Mouse (Mus musculus) embryonic facial prominence, embryonic 15.5 days (tissue): ENCODE measurements around the gene 9330182O14Rik. TPM values are rescaled to one million over a fixed set of nuclear protein-coding genes. Genes with fewer than 3 reads are reported as not detected.

ENCODE experiments used
- ATAC-seq: fragments of 200-750 bp; cut with Nextera tagmentation; 2 replicates; pipeline ENCODE4 v1.8.0; 2017; ENCODE audit warnings: low read depth, moderate TSS enrichment; ENCODE audit not compliant: insufficient number of reproducible peaks, low FRiP score, low TSS enrichment
- H3K27ac ChIP-seq: fragments of 300-500 bp; sonication (generic); replicated peaks from 2 replicates; pipeline ENCODE4 v1.5.1; 2015; ENCODE audit warnings: mild to moderate bottlenecking, inconsistent platforms
- H3K27me3 ChIP-seq: fragments of 300-500 bp; sonication (generic); 2 replicates; pipeline ENCODE4 v1.6.1; 2015; ENCODE audit warnings: inconsistent platforms
- H3K36me3 ChIP-seq: fragments of 300-500 bp; sonication (generic); 2 replicates; pipeline ENCODE4 v1.6.1; 2015; ENCODE audit warnings: mild to moderate bottlenecking, inconsistent platforms
- H3K4me1 ChIP-seq: fragments of 300-500 bp; sonication (generic); 2 replicates; pipeline ENCODE4 v1.6.1; 2015; ENCODE audit warnings: inconsistent platforms
- H3K4me2 ChIP-seq: fragments of 300-500 bp; sonication (generic); replicated peaks from 2 replicates; pipeline ENCODE4 v1.6.1; 2015; ENCODE audit warnings: mild to moderate bottlenecking, inconsistent platforms
- H3K4me3 ChIP-seq: fragments of 300-500 bp; sonication (generic); replicated peaks from 2 replicates; pipeline ENCODE4 v1.5.1; 2015; ENCODE audit warnings: mild to moderate bottlenecking, inconsistent platforms
- H3K9ac ChIP-seq: fragments of 300-500 bp; sonication (generic); 2 replicates; pipeline ENCODE4 v1.6.1; 2015; ENCODE audit warnings: inconsistent platforms
- H3K9me3 ChIP-seq: fragments of 300-500 bp; sonication (generic); replicated peaks from 2 replicates; pipeline ENCODE4 v1.6.1; 2016; ENCODE audit warnings: inconsistent platforms
- WGBS: fragments of 180-500 bp; shearing (Covaris S2); methylation state at CpG from one replicate; pipeline ENCODE4 v1.1.7; 2015; 5-methylcytosine and 5-hydroxymethylcytosine counted together
- polyA plus RNA-seq: library from polyadenylated mRNA; unstranded; fragments of >200 nt; fragmentation: Nextera tagmentation; extraction: Ambion mirVana; gene quantifications from 2 replicates; pipeline ENCODE4 v1.2.1, GENCODE M21; 2015

9330182O14Rik gene
- not detected in 2 replicates for polyA plus RNA-seq

DNA sequence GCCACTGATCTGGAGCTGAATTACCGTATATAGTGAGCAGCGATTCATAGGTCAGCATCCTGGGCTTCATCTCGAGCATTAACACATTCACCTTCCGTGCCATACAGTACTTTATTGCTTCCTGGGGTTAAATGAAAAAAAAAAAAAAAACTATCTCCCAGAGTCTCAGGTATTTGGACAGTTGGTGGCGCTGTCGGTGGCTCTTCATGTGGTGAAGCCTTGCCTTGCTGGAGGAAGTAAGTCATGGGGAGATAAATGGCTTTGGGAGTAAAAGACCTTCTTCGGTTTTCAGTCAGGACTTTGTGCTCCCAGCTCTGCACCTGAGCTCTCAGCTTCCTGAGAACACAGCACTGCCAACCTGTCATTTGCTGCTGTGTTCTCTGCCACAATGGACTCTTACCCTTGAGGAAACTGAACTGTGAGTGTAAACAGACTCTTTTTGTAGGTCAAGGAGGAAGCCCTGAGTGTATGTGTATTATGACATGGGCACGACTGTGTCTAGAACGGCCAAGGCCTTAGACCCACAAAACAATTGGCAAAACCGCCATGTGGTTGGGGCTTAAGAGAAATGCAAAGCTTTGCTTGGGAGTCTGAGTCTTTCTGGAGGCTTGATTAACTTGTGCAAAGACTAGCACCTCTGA is at the start of gene 9330182O14Rik:
TSS of gene 9330182O14Rik (plus strand) at position 214 of the 641 bp plus-strand sequence.
- Histone ChIP-seq H3K27me3 (no peaks in the 10 kb centered on the region), H3K4me2 (no peak within 1 kb of the TSS), H3K27ac (no peak within 1 kb of the TSS), H3K9me3 (no peaks in the 10 kb centered on the region), H3K9ac (no peak within 1 kb of the TSS), H3K36me3 (no peaks in the 10 kb centered on the region), H3K4me3 (no peak within 1 kb of the TSS), H3K4me1 (no peaks in the 10 kb centered on the region)
- WGBS, result 57% methylated on average over 10 of the region's 10 CpGs
- ATAC-seq, result no peak

DNA sequence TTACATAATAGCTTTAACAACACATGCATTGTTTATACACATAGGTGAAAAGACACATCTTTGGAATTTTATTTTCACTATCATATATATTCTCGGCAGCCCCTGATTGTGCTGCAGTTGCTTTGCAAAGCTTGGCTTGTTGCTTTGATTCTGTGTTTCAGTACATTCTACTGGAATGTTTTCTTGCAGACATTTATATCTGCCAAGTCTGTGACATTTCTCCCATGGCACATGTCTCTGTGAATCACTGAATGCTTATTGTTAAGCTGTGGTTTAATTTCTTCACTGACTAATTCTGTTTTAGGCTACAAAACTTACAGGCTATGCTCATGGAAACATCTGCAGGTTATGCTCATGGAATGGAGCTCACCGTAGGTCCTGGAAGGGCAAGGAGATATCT is 30.9 kb upstream of the 9330182O14Rik start:
- Histone ChIP-seq H3K9ac (no peak overlapping the region), H3K4me3 (no peak overlapping the region), H3K27ac (no peak overlapping the region), H3K4me1 (no peaks in the 10 kb centered on the region), H3K9me3 (no peaks in the 10 kb centered on the region), H3K4me2 (no peak overlapping the region), H3K36me3 (no peaks in the 10 kb centered on the region), H3K27me3 (no peaks in the 10 kb centered on the region)
- no peak for ATAC-seq
- WGBS, result 77% methylated on average over 2 of the region's 2 CpGs

GRCm38 (mm10) chr15:40105712-40106111 is 28.5 kb upstream of the 9330182O14Rik start:
- Histone ChIP-seq H3K27me3 (no peaks in the 10 kb centered on the region), H3K4me3 (no peak overlapping the region), H3K27ac (no peak overlapping the region), H3K4me1 (no peaks in the 10 kb centered on the region), H3K9ac (no peak overlapping the region), H3K4me2 (no peak overlapping the region), H3K36me3 (no peaks in the 10 kb centered on the region), H3K9me3 (no peaks in the 10 kb centered on the region)
- 82% methylated on average over 4 of the region's 4 CpGs for WGBS
- no peak for ATAC-seq

DNA sequence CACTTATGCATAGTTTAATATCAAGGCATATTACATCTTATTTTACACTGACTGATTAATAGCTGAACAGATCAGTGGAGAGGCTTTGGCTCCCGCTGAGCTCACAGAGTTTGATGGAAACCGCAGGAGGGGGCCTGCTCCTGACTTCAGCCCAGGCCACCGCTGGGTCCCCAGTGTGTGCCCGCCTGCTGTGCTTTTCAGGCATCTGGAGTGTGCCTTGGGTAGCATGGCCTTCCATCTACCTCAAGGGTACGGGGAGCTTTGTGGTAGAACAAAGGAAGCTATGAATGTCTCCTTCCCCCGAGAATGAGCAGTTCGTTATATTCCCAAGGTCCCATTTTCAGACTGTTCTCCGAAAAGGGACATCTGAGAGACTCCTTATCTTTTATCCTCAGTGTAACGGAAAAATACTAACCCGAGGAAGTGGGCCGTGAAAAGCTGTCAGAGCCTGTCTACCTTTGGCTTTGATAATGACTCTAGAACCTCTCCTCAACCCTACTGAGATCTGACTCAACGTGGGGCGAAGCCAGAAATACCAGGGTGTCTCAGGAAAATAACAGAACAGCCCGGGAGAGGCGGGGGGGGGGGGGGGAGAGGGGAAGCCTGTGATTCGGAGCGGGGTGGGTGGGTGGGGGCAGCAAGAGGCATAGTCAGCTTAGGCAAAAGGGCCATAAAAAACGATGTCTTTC is 20.1 kb upstream of the 9330182O14Rik start:
- H3K4me1 ChIP-seq, result peaks cover 12% of the 10 kb centered on the region; the same call in 1 of the 2 replicates
- no peaks in the 10 kb centered on the region for H3K36me3 ChIP-seq
- no peak for ATAC-seq
- no peak overlapping the region for H3K4me3 ChIP-seq
- H3K9ac ChIP-seq, result no peak overlapping the region
- H3K27me3 ChIP-seq, result no peaks in the 10 kb centered on the region
- H3K27ac ChIP-seq, result peak overlapping the region; percentile 75; the same call in 1 of the 2 replicates
- no peaks in the 10 kb centered on the region for H3K9me3 ChIP-seq
- 35% methylated on average over 18 of the region's 18 CpGs for WGBS
- H3K4me2 ChIP-seq, result peak overlapping the region; percentile 45

- WGBS, result 12% methylated on average over 22 of the region's 22 CpGs
- no peaks in the 10 kb centered on the region for H3K36me3 ChIP-seq
- H3K4me3 ChIP-seq, result peak overlapping the region; percentile 21; the same call in 1 of the 2 replicates
- peak overlapping the region; percentile 75 for H3K27ac ChIP-seq
- H3K9ac ChIP-seq, result no peak overlapping the region
- peak overlapping the region; percentile 45 for H3K4me2 ChIP-seq
- no peaks in the 10 kb centered on the region for H3K9me3 ChIP-seq
- H3K27me3 ChIP-seq, result no peaks in the 10 kb centered on the region
- H3K4me1 ChIP-seq, result peaks cover 12% of the 10 kb centered on the region; the same call in 1 of the 2 replicates
- peak; percentile 63 for ATAC-seq
These were observed 19.4 kb upstream of the 9330182O14Rik start for GRCm38 (mm10) chr15:40114600-40115271.

- WGBS, result 85% methylated on average over 3 of the region's 3 CpGs
- Histone ChIP-seq H3K4me1 (peaks cover 12% of the 10 kb centered on the region; the same call in 1 of the 2 replicates), H3K36me3 (no peaks in the 10 kb centered on the region), H3K4me3 (no peak overlapping the region), H3K27me3 (no peaks in the 10 kb centered on the region), H3K27ac (no peak overlapping the region), H3K9ac (no peak overlapping the region), H3K4me2 (no peak overlapping the region), H3K9me3 (no peaks in the 10 kb centered on the region)
- ATAC-seq, result no peak
These were observed 17.8 kb upstream of the 9330182O14Rik start for GRCm38 (mm10) chr15:40116396-40116795.

DNA sequence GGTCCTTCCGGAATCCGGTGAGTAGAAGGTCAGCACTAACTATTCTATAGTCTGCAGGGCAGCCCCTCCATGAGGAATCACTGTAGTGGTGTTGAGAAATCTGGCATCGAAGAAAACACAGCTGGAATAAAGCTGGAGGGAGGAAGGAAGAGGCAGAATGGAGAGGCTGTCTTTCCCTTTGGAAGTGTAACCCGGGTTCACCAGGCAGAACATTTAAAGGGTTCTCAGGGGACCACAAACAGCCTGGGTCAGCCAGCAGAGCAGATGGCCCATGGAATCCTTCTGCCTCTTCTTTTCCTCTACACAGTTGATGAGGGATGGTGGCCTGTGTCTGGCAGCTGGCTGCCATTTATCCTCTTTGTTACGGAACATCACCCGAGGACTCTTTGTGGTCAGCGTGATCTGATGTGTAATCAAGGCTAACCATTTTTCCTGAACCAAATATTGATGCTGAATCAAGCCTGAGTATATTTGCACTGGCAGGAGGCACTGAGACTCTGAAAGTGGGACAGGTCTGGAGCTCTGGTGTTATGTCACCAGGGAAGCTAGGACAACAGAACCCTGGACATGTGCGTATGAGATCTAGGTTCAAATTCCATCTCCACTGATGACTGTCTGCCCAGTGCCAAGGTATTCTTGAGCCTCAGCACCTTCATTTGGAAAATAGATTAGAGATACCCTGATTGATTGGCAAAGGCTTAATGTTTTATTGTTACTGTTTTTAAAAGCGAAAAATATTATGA is 9.8 kb upstream of the 9330182O14Rik start:
- no peak overlapping the region for H3K4me3 ChIP-seq
- H3K27me3 ChIP-seq, result no peaks in the 10 kb centered on the region
- 69% methylated on average over 9 of the region's 9 CpGs for WGBS
- H3K9me3 ChIP-seq, result no peaks in the 10 kb centered on the region
- no peaks in the 10 kb centered on the region for H3K4me1 ChIP-seq
- H3K36me3 ChIP-seq, result no peaks in the 10 kb centered on the region
- no peak overlapping the region for H3K4me2 ChIP-seq
- ATAC-seq, result no peak
- no peak overlapping the region for H3K27ac ChIP-seq
- no peak overlapping the region for H3K9ac ChIP-seq

DNA sequence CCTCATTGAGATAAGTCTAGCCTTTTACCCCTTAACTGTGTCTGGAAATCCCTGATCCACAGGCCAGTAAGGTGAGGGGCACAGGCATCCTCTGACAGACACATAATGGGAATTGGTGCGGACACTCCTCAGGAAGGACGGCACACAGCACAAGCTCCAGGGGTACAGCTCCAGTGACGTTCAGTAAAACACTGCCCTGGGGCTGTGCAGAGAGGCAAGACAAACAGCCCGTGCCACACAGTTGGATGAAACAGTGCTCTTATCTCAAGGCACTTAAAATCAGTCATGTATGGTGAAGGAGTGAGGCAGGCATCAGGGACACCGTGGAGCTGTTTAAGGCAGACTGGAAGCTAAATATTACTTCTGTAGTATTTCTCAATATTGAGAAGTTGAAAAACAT is 4.7 kb upstream of the 9330182O14Rik start:
- Histone ChIP-seq H3K4me1 (no peaks in the 10 kb centered on the region), H3K4me3 (no peak overlapping the region), H3K27ac (no peak overlapping the region), H3K9me3 (no peaks in the 10 kb centered on the region), H3K36me3 (no peaks in the 10 kb centered on the region), H3K4me2 (no peak overlapping the region), H3K9ac (no peak overlapping the region), H3K27me3 (no peaks in the 10 kb centered on the region)
- ATAC-seq, result no peak
- 35% methylated on average over 5 of the region's 5 CpGs for WGBS

GRCm38 (mm10) chr15:40130880-40131478 is 3.2 kb upstream of the 9330182O14Rik start:
- Histone ChIP-seq H3K27ac (no peak overlapping the region), H3K4me1 (no peaks in the 10 kb centered on the region), H3K36me3 (no peaks in the 10 kb centered on the region), H3K27me3 (no peaks in the 10 kb centered on the region), H3K9ac (no peak overlapping the region), H3K9me3 (no peaks in the 10 kb centered on the region), H3K4me2 (no peak overlapping the region), H3K4me3 (no peak overlapping the region)
- no peak for ATAC-seq
- WGBS, result 24% methylated on average over 15 of the region's 15 CpGs

- 74% methylated on average over 4 of the region's 4 CpGs for WGBS
- Histone ChIP-seq H3K27ac (no peak overlapping the region), H3K4me2 (no peak overlapping the region), H3K9ac (no peak overlapping the region), H3K4me1 (no peaks in the 10 kb centered on the region), H3K4me3 (no peak overlapping the region), H3K9me3 (no peaks in the 10 kb centered on the region), H3K36me3 (no peaks in the 10 kb centered on the region), H3K27me3 (no peaks in the 10 kb centered on the region)
- no peak for ATAC-seq
These were observed 1.8 kb upstream of the 9330182O14Rik start for GRCm38 (mm10) chr15:40132408-40132807.
